Mouse (Mus musculus) neural tube, embryonic 12.5 days (tissue): ENCODE results near the gene Acrbp. TPM values are rescaled to one million over a fixed set of nuclear protein-coding genes. Genes with fewer than 3 reads are reported as not detected.
"Not testable (repeated sequence)": the region's sequence is repeated elsewhere in the genome, so short reads cannot be mapped to it uniquely, and the experiment has no call there.

Experiments used
- ATAC-seq: fragments of 200-750 bp; cut with Nextera tagmentation; 2 replicates; pipeline ENCODE4 v1.8.0; 2017; ENCODE audit warnings: low read depth, mild to moderate bottlenecking, moderate TSS enrichment, moderate library complexity; ENCODE audit not compliant: low FRiP score
- H3K27ac ChIP-seq: fragments of 300-500 bp; sonication (generic); 2 replicates; pipeline ENCODE4 v1.5.1; 2016
- H3K27me3 ChIP-seq: fragments of 300-500 bp; sonication (generic); replicated peaks from 2 replicates; pipeline ENCODE4 v1.6.1; 2016; ENCODE audit warnings: mild to moderate bottlenecking
- H3K36me3 ChIP-seq: fragments of 300-500 bp; sonication (generic); 2 replicates; pipeline ENCODE4 v1.6.1; 2016; ENCODE audit warnings: mild to moderate bottlenecking
- H3K4me1 ChIP-seq: fragments of 300-500 bp; sonication (generic); 2 replicates; pipeline ENCODE4 v1.6.1; 2016
- H3K4me2 ChIP-seq: fragments of 300-500 bp; sonication (generic); replicated peaks from 2 replicates; pipeline ENCODE4 v1.6.1; 2016; ENCODE audit warnings: mild to moderate bottlenecking
- H3K4me3 ChIP-seq: fragments of 300-500 bp; sonication (generic); 2 replicates; pipeline ENCODE4 v1.5.1; 2016
- H3K9ac ChIP-seq: fragments of 300-500 bp; sonication (generic); 2 replicates; pipeline ENCODE4 v1.6.1; 2016; ENCODE audit warnings: mild to moderate bottlenecking
- H3K9me3 ChIP-seq: fragments of 300-500 bp; sonication (generic); 2 replicates; pipeline ENCODE4 v1.6.1; 2016; ENCODE audit warnings: mild to moderate bottlenecking
- WGBS: fragments of 180-500 bp; shearing (Covaris S2); methylation state at CpG from one replicate; pipeline ENCODE4 v1.1.7; 2016; 5-methylcytosine and 5-hydroxymethylcytosine counted together
- polyA plus RNA-seq: library from polyadenylated mRNA; unstranded; fragments of >200 nt; fragmentation: Nextera tagmentation; extraction: Ambion mirVana; gene quantifications from 2 replicates; pipeline ENCODE4 v1.2.1, GENCODE M21; 2016

Gene Acrbp
- polyA plus RNA-seq, 1 experiment from 2014 or later = 15.3 TPM

DNA sequence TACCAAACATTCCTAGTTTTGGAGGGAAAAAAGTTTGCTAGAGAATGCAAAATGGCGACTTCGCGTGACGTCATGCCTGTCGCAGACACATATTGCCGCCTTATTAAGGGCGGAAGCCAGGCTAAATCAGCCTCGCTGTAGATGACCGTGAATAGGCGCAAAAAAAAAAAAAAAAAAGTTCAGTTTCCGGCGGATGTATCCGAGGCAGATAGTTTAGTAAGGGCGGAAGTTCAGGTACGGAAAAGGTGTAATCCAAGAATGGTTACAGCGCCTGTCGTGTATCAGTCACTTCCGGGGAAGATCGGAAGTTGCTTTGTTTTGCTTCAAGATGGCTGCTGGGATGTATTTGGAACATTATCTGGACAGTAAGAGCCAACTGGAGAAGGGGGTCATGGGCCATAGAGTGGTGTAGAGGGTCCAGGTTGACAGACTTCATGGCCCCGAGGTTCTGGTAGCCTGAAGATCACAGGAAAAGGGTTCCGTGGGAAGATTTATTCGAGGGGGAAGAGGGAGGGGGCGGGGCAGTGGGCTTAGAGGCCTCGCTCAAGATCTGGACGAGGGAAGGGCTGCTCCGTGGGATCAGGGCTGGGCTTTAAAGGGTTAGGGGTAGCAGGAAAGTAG, 9.8 kb upstream of the Acrbp start, which contains the start of gene Ing4:
Ing4 (plus strand) TSS at position 228 of the 621 bp plus-strand sequence.
- Histone ChIP-seq H3K9me3 (no peaks in the 10 kb centered on the region), H3K4me3 (peak within 1 kb of the TSS; percentile 64), H3K9ac (peak within 1 kb of the TSS; percentile 74), H3K4me1 (peaks cover 8% of the 10 kb centered on the region), H3K36me3 (peaks cover 41% of the 10 kb centered on the region), H3K27ac (no peak within 1 kb of the TSS; the same call in 1 of the 2 replicates), H3K4me2 (peak within 1 kb of the TSS; percentile 77), H3K27me3 (no peaks in the 10 kb centered on the region)
- WGBS = under 1% methylated on average over 26 of the region's 26 CpGs
- peak; percentile 97 for ATAC-seq

DNA sequence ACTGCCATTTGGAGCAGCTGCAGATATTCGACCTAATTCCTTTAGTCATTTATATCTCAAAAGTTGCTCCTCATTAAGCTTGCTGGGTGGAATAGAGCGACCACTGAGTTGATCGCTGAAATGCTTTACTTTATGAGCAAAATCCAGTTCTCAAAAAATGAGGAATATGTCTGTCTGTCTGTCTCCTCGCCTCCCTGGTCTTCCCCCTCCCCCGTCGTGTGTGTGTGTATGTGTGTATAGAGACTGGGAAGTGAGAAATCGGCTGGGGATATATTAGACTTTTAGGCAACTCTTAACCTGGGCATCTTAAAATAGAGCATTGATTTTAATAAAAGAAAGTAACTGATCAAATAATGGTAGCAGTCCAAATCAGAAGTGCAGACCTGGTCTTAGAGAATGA, 9.3 kb upstream of the Acrbp start:
- Histone ChIP-seq H3K27ac (no peak overlapping the region; the same call in 1 of the 2 replicates), H3K4me1 (peaks cover 8% of the 10 kb centered on the region), H3K36me3 (peaks cover 42% of the 10 kb centered on the region), H3K4me2 (peak overlapping the region; percentile 77), H3K9ac (peak overlapping the region; percentile 74), H3K27me3 (no peaks in the 10 kb centered on the region), H3K4me3 (peak overlapping the region; percentile 64), H3K9me3 (no peaks in the 10 kb centered on the region)
- WGBS = 25% methylated on average over 7 of the region's 7 CpGs
- ATAC-seq = no peak; the same call in 1 of the 2 replicates

DNA sequence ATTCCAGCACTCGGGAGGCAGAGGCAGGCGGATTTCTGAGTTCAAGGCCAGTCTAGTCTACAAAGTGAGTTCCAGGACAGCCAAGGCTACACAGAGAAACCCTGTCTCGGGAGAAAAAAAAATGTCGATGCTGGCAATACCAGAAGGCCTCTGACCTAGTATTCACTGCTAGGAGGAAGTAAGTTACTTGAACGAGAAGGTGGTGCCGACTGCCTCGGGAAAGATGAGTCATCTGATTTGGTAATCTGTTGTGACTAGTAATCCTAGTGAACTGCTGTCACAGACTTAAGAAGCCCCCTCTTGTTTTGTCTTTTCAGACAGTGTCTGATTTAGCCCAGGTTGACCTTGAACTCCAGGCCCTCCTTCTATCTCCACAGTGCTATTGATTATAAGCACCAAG, 8.4 kb upstream of the Acrbp start:
- Histone ChIP-seq H3K27ac (no peak overlapping the region), H3K4me3 (no peak overlapping the region), H3K4me2 (peak overlapping the region; percentile 77; the same call in 1 of the 2 replicates), H3K27me3 (no peaks in the 10 kb centered on the region), H3K4me1 (peaks cover 8% of the 10 kb centered on the region), H3K36me3 (peaks cover 39% of the 10 kb centered on the region), H3K9me3 (no peaks in the 10 kb centered on the region), H3K9ac (no peak overlapping the region)
- WGBS = 92% methylated on average over 7 of the region's 7 CpGs
- no peak for ATAC-seq

DNA sequence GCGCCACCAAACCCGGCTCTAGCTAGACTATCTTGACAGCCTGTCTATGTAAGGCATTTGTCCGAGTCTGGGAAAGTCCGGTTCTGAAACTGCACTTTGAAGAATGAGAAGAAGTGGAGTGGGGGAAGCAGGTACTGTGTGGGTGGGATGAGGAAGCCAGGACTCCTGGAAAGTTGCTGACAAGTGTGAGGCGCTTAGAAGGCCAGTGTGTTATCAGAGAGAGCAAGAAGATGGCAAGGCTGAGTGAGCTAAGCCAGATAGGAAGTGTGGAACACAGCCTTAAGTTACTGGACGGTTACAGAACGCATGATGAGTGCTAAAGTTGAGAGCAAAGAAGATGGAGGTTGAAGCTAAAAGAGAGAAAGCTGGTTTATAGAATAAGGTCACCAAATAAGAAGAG, 7.4 kb upstream of the Acrbp start:
- no peak overlapping the region for H3K4me2 ChIP-seq
- H3K4me1 ChIP-seq = peaks cover 8% of the 10 kb centered on the region
- H3K9me3 ChIP-seq = no peaks in the 10 kb centered on the region
- H3K36me3 ChIP-seq = peaks cover 40% of the 10 kb centered on the region
- H3K27me3 ChIP-seq = no peaks in the 10 kb centered on the region
- 95% methylated on average over 7 of the region's 7 CpGs for WGBS
- no peak overlapping the region for H3K27ac ChIP-seq
- H3K9ac ChIP-seq = no peak overlapping the region
- ATAC-seq = no peak
- no peak overlapping the region for H3K4me3 ChIP-seq

DNA sequence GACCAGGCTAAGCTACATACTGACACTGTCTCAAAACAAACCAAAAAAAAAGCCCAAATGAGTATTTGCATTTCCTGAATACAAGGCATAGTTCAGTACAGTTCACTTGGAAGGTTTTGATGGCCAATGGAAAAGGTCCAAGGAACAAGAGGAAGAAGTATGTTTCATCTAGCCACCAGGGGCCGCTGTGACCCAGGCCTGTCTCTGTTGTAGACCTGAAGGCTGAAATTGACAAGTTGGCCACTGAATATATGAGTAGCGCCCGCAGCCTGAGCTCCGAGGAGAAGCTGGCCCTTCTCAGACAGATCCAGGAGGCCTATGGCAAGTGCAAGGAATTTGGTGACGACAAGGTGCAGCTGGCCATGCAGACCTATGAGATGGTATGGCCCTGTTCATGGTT, 2.8 kb upstream of the Acrbp start:
- Histone ChIP-seq H3K36me3 (peaks cover 78% of the 10 kb centered on the region), H3K9ac (no peak overlapping the region), H3K27ac (no peak overlapping the region), H3K27me3 (no peaks in the 10 kb centered on the region), H3K4me1 (no peaks in the 10 kb centered on the region), H3K4me2 (no peak overlapping the region), H3K4me3 (no peak overlapping the region), H3K9me3 (no peaks in the 10 kb centered on the region)
- ATAC-seq = peak; percentile 37; the same call in 1 of the 2 replicates
- WGBS = 45% methylated on average over 5 of the region's 5 CpGs

DNA sequence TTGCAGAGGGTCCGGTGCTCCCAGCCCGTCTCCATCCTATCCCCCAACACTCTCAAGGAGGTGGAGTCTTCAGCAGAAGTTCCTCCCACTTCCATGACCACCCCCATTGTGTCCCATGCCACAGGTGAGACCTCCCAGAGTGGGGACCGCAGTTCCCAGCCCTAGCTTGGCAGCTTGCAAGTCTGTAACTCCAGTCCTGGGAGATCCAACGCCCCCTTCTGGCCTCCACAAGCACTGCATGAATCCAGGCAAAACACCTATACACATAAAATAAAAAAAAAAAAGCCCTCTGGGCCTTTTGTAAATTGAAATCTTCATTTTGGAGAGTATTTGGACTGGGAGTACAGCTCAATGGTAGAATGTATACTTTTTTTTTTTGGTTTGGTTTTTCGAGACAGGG, 1.7 kb downstream of the Acrbp start:
- ATAC-seq = no peak
- H3K27me3 ChIP-seq = no peaks in the 10 kb centered on the region
- H3K4me2 ChIP-seq = no peak overlapping the region
- H3K4me3 ChIP-seq = no peak overlapping the region
- peaks cover 85% of the 10 kb centered on the region for H3K36me3 ChIP-seq
- H3K4me1 ChIP-seq = no peaks in the 10 kb centered on the region
- 68% methylated on average over 5 of the region's 5 CpGs for WGBS
- no peak overlapping the region for H3K27ac ChIP-seq
- H3K9me3 ChIP-seq = no peaks in the 10 kb centered on the region
- no peak overlapping the region for H3K9ac ChIP-seq

DNA sequence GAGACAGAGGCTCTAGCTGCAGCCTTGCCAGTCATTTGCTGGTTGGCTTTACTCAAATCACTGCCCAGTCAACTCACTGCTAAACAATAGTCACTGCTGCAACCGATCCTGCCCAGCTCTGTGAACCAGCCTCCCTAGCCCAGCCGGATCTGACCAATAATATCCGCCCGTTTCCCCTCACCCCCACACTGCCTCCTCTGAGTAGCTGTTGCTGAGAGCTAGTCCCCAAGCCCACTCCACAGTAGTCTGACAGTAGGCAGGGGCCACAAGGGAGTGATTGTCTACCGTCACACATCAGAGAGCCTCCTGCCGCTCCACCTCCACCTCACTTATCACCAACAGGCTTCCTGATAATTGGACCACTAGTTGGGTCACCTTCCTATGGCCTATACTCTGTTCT, 12.0 kb downstream of the Acrbp start:
- no peaks in the 10 kb centered on the region for H3K27me3 ChIP-seq
- no peak overlapping the region for H3K4me3 ChIP-seq
- H3K4me2 ChIP-seq = no peak overlapping the region
- no peak overlapping the region for H3K9ac ChIP-seq
- H3K9me3 ChIP-seq = no peaks in the 10 kb centered on the region
- H3K36me3 ChIP-seq = no peaks in the 10 kb centered on the region
- peak; percentile 33; the same call in 1 of the 2 replicates for ATAC-seq
- 46% methylated on average over 6 of the region's 6 CpGs for WGBS
- H3K4me1 ChIP-seq = 0 out of 2 replicates have a peak, but pooled peaks cover 3% of the 10 kb centered on the region
- no peak overlapping the region for H3K27ac ChIP-seq

DNA sequence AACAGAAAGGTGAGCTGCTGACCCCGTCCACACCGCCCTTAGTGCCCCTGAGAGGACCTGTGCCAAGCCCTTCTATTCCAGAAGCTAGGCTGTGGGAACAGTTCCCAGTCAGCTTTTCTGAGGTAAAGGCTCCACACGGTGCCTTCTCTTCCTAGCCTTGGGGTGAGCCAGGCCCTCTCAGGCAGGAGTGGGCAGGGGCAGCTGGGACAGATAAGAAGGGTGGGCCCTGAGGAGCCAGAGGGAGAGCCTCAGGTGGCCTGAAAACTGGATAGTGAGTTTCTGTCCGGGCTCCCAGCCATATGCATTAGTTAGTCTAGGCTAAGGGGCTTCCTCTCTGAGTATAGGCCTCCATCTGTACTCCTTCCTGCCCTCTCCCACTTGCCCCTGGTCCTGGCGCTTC, 13.0 kb downstream of the Acrbp start:
- Histone ChIP-seq H3K9me3 (no peaks in the 10 kb centered on the region), H3K27ac (no peak overlapping the region), H3K4me3 (no peak overlapping the region), H3K36me3 (no peaks in the 10 kb centered on the region), H3K4me2 (no peak overlapping the region), H3K4me1 (0 out of 2 replicates have a peak, but pooled peaks cover 3% of the 10 kb centered on the region), H3K27me3 (no peaks in the 10 kb centered on the region), H3K9ac (no peak overlapping the region)
- no peak for ATAC-seq
- WGBS = 89% methylated on average over 5 of the region's 5 CpGs

DNA sequence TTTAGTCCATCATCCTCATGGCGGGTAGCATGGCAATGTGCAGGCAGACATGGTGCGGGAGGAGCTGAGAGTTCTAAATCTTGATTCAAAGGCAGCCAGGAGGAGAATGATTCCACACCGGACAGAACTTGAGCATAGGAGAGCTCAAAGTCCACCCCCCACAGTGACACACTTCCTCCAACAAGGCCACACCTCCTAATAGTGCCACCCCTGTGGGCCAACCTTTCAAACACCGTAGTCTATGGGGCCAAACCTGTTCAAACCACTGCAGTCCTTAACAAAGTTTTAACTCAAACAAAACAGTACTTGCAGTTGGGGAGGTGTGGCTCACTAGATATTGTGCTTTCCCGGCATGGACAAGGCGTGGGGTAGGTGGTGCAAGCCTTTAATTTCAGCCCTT, 14.4 kb downstream of the Acrbp start:
- no peak overlapping the region for H3K9ac ChIP-seq
- no peaks in the 10 kb centered on the region for H3K27me3 ChIP-seq
- no peaks in the 10 kb centered on the region for H3K36me3 ChIP-seq
- no peaks in the 10 kb centered on the region for H3K9me3 ChIP-seq
- H3K4me3 ChIP-seq = no peak overlapping the region
- WGBS = 80% methylated on average over 6 of the region's 6 CpGs
- H3K27ac ChIP-seq = no peak overlapping the region
- no peak for ATAC-seq
- 0 out of 2 replicates have a peak, but pooled peaks cover 3% of the 10 kb centered on the region for H3K4me1 ChIP-seq
- no peak overlapping the region for H3K4me2 ChIP-seq

DNA sequence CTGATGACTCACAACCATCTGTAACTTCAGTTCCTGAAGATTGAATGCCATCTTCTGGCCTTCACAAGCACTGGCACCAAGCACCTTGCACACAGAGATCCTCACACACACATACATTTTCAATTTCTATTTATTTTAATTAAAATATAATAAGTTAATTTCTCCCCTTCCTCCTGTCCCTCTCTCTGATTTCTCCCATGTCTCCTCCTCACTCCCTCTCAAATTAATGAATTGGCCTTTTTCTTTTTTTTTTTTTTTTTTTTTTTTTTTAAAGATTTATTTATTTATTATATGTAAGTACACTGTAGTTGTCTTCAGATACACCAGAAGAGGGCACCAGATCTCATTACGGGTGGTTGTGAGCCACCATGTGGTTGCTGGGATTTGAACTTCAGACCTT, 15.7 kb downstream of the Acrbp start:
- H3K4me1 ChIP-seq, H3K9me3 ChIP-seq, H3K36me3 ChIP-seq, ATAC-seq, H3K4me2 ChIP-seq, H3K27ac ChIP-seq, H3K9ac ChIP-seq, H3K4me3 ChIP-seq, H3K27me3 ChIP-seq: not testable (repeated sequence)
- WGBS = no CpG with 5 or more reads among the region's 1 CpGs

DNA sequence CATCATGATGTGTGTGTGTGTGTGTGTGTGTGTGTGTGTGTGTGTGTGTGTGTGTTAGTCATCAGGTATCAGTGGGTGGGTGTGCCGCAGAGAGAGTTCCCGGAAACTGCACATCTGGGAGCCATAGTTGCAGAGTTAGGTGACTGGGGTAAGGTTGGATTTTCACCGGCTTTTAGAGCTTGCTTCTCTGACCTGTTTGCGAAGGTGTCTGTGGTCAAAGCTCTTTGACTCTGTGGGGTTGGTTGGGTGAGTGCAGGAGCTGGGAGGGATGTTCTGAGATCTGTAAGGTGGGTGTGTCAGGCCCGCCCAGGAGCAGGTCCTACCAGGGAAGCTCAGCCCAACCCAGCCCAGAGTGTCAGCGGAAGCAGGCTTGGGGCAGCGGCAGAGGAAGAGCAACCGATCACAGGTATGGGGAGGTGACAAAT, 18.1 kb downstream of the Acrbp start, which contains the start of gene Lpar5:
Lpar5 (plus strand) TSS at position 350 of the 425 bp plus-strand sequence.
- no peak within 1 kb of the TSS for H3K27ac ChIP-seq
- peaks cover 10% of the 10 kb centered on the region; the same call in 1 of the 2 replicates for H3K4me1 ChIP-seq
- WGBS = 58% methylated on average over 8 of the region's 8 CpGs
- H3K4me2 ChIP-seq = no peak within 1 kb of the TSS
- H3K9me3 ChIP-seq = no peaks in the 10 kb centered on the region
- H3K27me3 ChIP-seq = no peaks in the 10 kb centered on the region
- H3K4me3 ChIP-seq = no peak within 1 kb of the TSS
- no peak for ATAC-seq
- H3K36me3 ChIP-seq = no peaks in the 10 kb centered on the region
- H3K9ac ChIP-seq = no peak within 1 kb of the TSS

DNA sequence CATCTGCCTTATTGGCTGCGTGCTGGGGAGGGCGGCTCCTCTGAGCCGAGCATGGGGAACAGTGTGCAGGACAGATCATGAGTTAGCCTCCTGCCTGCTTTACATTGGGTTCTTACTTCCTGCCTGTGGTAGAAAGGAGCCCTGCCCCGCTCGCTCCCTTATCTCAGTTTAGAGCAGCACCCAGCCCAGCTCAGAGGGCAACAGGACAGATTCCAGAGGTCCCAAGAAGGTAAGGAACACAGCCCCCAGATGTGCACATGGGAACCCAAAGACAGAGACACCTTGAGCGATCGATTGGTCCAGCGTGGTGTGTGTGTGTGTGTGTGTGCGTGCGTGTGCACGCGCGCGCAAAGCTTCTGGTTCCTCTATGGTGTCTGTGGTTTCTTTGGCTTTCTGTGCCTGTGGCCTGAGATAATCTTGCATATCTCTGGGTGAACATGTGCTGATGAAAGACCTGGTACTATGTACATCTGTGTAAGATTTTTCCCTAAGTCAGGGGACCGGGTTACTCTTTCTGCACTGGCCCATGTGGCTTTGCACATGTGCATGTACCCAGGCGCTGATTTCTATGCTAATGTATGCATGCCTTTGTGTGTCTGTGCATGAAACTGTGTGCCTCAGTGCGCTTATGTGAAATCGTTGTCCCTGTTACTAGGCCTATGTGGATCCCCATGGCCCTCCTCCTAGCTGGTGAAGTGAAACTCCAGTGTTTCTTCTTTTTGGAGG, 21.8 kb downstream of the Acrbp start:
- 83% methylated on average over 18 of the region's 18 CpGs for WGBS
- no peak overlapping the region for H3K9ac ChIP-seq

More for the DNA sequence above, 21.8 kb downstream of the Acrbp start:
- Histone ChIP-seq H3K4me2 (no peak overlapping the region), H3K4me1 (peaks cover 10% of the 10 kb centered on the region; the same call in 1 of the 2 replicates), H3K4me3 (no peak overlapping the region), H3K36me3 (no peaks in the 10 kb centered on the region), H3K27ac (peak overlapping the region; percentile 51; the same call in 1 of the 2 replicates), H3K9me3 (no peaks in the 10 kb centered on the region), H3K27me3 (no peaks in the 10 kb centered on the region)
- ATAC-seq = peak; percentile 70
